Mouse (Mus musculus) heart, adult 8-10 months (tissue): ENCODE measurements around the gene N6amt1. TPM values are rescaled to one million over a fixed set of nuclear protein-coding genes. Genes with fewer than 3 reads are reported as not detected.

Source experiments
- DNase-seq: peaks from one replicate; pipeline ENCODE4 v3.0.0; 2022; ENCODE audit warnings: low spot score
- total RNA-seq, 4 experiments: library from RNA; stranded (reverse); gene quantifications; 2 replicates each; pipeline ENCODE4 v1.2.4; 2022

Gene N6amt1
- 10 to 100 TPM; 20.0 to 21.2 (median 20.4) TPM for total RNA-seq

- peak; percentile 95 for DNase-seq
Observed at GRCm38 (mm10) chr16:87354075-87354583, at the start of gene N6amt1. Gene N6amt1 (plus strand): TSS chr16:87354185.

DNA sequence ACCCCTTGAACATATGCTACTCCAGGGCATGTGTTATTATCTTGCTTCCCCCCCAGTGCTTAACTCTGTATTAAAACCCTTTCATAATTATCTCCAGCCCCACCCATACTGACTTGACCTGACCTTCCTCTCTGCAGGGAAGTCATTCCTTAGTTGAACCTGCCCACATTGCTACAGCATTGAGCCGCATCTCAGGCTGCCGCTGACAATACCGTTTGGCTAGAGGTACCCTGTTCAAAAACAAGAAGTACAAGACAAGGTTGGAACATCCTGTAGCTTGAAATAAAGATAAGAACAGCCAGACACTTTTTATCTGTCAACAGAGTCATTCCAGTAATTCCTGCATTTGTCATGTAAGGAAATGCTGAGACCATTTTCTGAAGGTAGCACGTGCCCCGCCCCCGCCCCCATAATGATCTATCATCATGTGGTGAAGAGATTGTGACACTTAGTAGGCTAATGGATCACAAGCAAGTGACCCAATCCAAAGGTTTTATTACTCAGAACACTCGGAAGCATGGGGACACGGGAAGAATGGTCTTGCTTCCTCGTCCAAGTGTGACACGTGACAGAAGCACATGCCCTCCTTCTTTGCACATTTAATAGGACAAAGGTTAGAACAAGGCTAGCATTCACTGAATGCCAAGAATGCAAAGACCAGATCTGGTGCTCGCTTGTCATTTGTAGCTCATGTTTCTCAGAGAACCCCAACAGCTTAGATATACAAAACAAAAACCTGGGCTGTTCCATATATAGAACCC, 48.6 kb upstream of the N6amt1 start:
- DNase-seq, result peak; percentile 28

DNA sequence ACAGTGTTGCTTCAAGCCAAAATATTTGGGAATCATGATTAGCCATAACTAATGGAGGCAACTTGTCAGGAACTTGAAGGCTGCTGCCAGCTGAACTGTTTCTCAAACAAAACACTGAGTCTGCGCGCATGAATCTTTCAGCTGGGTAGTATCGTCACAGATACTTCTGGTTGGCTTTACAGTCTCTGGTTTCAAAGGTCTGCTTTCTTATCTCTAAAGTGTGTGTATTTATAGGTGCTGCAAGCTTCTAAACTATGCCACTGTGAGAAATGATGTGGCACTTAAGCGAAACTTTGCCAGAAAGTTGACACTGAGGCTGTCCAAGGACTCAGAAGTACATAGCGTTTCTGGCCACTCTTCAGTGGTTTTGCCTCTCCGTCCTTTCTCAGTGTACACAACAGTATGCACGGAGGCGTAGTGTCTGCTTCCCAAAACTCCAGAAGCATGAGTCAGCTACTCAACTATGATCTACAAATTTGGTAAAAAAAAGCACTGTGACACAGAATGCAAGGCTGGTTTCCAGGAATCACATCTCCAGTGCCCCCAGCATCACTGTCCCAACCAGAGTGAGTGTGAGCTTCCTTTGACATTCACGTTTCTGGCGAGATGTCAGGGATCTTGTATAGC, 46.8 kb upstream of the N6amt1 start:
- peak; percentile 65 for DNase-seq

GRCm38 (mm10) chr16:87310659-87311058, 43.3 kb upstream of the N6amt1 start:
- no peak for DNase-seq

GRCm38 (mm10) chr16:87318200-87318811, 35.7 kb upstream of the N6amt1 start:
- no peak for DNase-seq

DNA sequence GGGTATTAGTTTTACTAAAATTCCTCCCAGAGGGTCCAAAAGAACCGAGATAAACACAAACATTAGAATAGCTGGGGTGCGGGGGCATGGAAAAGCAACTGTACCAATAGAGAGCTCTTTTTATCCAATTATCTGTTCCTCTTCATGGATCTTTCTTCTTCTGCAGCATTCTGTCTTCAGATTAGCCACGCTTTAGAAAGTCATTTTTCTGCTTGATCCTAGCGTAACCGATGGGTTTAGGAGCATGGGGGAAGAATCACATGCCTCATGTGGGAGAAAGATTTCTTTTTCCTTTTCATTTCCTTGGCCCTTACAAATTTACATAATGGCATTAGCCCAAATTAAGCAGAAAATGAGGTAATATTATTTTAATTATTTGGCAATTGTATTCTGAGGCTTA, 35.0 kb upstream of the N6amt1 start:
- no peak for DNase-seq

DNA sequence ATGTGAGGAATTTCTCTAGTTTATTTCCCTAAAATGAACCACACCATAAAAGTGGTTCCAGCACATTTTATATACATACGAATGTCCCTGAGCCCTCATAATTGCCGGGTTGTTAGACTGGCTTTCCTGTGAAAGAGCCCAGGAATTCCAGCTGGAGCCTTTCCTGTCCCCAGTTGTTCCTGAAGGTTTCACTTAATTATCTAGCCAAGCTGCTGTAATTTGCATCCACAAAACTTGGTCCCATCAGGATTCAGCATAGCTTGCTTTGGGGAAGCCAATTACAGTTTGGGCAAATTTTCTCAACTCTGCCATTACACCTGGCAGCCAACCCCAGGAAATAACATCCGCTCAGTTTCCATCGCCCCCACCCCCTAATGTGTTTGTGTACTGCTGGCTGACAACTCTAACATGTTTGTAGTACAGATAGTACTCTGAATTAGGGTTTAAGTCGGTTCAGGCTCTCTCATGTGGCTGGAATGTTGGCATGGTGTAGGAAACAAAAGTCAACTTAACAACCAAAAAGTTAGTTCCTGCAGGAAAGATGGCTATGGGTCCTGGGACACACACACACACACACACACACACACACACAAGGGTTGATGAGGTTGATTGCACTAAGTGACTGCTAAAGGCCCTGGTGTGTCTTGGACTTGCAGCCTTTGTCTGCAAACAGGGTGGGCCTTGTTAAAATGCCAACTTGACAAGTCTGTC, 34.3 kb upstream of the N6amt1 start:
- peak; percentile 21 for DNase-seq

- no peak for DNase-seq
Observed at GRCm38 (mm10) chr16:87320252-87320555, 33.8 kb upstream of the N6amt1 start.

- DNase-seq, result no peak
Observed at GRCm38 (mm10) chr16:87324571-87324970, 29.4 kb upstream of the N6amt1 start.

- DNase-seq, result no peak
Observed at GRCm38 (mm10) chr16:87329986-87330385, 24.0 kb upstream of the N6amt1 start.

GRCm38 (mm10) chr16:87334756-87335155, 19.2 kb upstream of the N6amt1 start:
- DNase-seq, result no peak

GRCm38 (mm10) chr16:87341043-87341572, 12.9 kb upstream of the N6amt1 start:
- DNase-seq, result no peak

- peak; percentile 15 for DNase-seq
Observed at GRCm38 (mm10) chr16:87348133-87348532, 5.9 kb upstream of the N6amt1 start.

DNA sequence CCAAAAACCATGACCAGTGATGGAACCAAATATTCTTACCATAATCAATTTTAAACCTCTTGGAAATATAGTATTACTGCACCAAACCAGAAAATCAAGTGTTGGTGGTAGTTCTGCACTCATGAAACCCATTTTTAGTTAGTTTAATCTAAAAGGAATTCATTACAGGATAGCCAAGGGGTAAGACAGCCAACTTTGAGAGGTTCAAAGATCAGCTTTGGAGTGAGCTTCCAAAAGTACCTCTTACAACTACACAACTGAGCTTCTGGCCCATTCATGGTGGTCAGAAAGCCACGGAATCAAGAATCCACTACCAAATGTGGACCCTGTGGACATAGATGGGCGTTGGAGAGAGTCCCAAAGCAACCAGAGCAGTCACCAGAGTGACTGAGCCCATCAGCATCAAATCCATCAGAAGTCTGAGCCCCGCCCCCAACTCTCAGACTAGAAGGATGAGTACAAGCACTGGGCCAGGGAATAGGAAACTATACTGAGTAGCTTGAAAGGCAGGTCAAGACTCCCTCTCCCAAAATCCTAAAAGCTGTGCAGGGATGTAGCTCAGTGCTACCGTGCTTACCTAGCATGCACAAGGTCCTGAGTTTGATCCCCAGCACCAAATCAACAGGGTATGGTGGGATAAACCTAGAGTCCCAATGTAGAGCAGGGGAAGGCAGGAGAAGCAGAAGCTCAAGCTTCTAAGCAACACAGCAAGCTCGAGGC, 2.4 kb upstream of the N6amt1 start:
- no peak for DNase-seq

- DNase-seq, result no peak
Observed at GRCm38 (mm10) chr16:87353605-87354004, 380 bp upstream of the N6amt1 start.

DNA sequence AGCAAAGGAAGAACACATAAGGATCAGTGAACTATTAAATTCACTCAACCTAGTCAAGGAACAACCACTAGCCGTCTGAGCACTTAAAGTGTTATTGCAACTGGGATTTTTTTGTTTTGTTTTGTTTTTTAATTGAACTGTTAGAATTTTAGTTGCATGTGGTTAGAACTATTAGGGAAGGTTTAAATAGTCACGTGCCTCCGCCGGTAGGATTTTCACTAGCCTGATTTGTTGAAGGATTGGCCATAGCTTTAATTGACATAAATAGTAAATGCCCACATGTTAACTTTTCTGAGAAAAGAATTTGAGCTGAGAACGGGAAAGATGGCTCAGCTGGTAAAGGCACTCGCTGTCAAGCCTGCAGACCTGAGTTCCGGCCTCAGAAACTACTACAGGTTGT, 763 bp downstream of the N6amt1 start:
- no peak for DNase-seq

- no peak for DNase-seq
Observed at GRCm38 (mm10) chr16:87360096-87360495, 6.1 kb downstream of the N6amt1 start.

DNA sequence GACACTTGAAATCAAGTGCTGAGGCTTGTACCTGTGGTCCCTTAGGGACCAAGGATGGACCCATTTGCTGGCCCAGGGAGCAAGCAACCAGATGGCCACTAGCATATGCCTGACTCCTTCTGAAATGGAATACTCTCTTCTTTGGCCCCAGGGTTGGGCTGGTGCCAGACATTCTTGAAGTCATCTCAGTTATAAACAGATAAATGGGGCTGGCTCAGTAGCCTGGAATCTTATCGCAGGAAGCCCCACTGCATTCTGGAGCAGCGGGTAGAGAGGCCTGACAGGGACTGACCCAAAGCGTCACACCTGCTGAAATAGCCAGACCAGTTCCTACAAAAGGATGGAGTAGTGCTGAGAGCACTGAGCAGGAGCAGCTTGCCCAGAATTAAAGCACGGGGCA, 10.2 kb downstream of the N6amt1 start:
- no peak for DNase-seq

DNA sequence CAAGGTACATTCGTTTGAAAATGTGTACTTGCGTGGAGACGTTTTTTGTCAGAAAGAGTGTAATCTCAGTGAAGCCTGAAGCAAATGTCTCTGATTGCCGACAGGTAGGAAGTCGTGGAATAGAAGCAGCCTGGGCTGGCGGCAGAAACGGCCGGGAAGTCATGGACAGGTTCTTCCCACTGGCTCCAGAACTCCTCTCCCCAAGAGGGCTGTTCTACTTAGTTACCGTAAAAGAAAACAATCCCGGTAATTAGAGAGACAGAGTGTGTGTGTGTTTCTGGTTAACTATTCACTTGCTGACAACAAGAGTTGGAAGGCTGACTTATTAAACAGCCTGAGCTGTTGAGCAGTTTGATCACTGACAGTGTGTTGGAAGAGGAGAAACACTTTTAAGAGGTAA, 12.1 kb downstream of the N6amt1 start:
- no peak for DNase-seq

GRCm38 (mm10) chr16:87366445-87366844, 12.5 kb downstream of the N6amt1 start:
- no peak for DNase-seq

DNA sequence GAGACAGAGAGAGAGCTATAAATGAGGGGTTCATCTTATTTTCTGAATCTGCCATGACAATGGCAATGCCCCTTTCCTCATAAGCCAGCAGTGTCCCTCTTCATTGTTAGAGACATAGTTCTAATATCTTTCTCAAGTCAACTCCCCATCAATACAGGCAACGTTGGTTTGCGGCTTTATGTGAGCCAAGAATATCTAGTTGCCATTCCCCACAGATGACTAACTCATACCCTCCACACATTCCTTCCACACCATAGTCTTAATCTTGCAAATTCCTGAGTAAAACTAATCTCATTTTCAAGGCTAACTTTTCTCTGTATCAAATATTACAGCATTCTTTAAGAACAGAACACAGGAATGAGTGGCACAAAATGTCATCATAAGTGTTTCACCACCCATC, 29.0 kb downstream of the N6amt1 start:
- no peak for DNase-seq
